Mouse (Mus musculus) cerebellum, adult 8-10 months (tissue): ENCODE measurements around the gene Ubn2.
A peak's percentile ranks its signal among the peaks of the same experiment; 100 is the strongest.
"Not testable (repeated sequence)": the region's sequence is repeated elsewhere in the genome, so short reads cannot be mapped to it uniquely, and the experiment has no call there.

Experiments used
- DNase-seq: peaks from one replicate; pipeline ENCODE4 v3.0.0; 2022

Gene Ubn2

GRCm38 (mm10) chr6:38433261-38434033 is at the start of gene Ubn2:
Gene Ubn2, plus strand, starts transcription at chr6:38433950.
- DNase-seq: peak; percentile 98

- peak; percentile 11 for DNase-seq
Measured at GRCm38 (mm10) chr6:38389671-38390070, 44.1 kb upstream of the Ubn2 start.

GRCm38 (mm10) chr6:38432457-38432856 is 1.3 kb upstream of the Ubn2 start:
- DNase-seq: not testable (repeated sequence)

GRCm38 (mm10) chr6:38434055-38435023 is 589 bp downstream of the Ubn2 start:
- peak; percentile 48 for DNase-seq

GRCm38 (mm10) chr6:38443842-38444241 is 10.1 kb downstream of the Ubn2 start:
- no peak for DNase-seq

- no peak for DNase-seq
Measured at GRCm38 (mm10) chr6:38448295-38448694, 14.5 kb downstream of the Ubn2 start.

GRCm38 (mm10) chr6:38453049-38453448 is 19.3 kb downstream of the Ubn2 start:
- no peak for DNase-seq

GRCm38 (mm10) chr6:38456425-38456824 is 22.7 kb downstream of the Ubn2 start:
- not testable (repeated sequence) for DNase-seq

GRCm38 (mm10) chr6:38458075-38458474 is 24.3 kb downstream of the Ubn2 start:
- no peak for DNase-seq

GRCm38 (mm10) chr6:38469591-38469990 is 35.8 kb downstream of the Ubn2 start:
- DNase-seq: no peak

- DNase-seq: no peak
Measured at GRCm38 (mm10) chr6:38481694-38482371, 48.1 kb downstream of the Ubn2 start.

- DNase-seq: peak; percentile 27
Measured at GRCm38 (mm10) chr6:38492550-38492949, 58.8 kb downstream of the Ubn2 start.

GRCm38 (mm10) chr6:38495641-38496040 is 61.9 kb downstream of the Ubn2 start:
- no peak for DNase-seq

- DNase-seq: no peak
Measured at GRCm38 (mm10) chr6:38512096-38512495, 78.3 kb downstream of the Ubn2 start.

GRCm38 (mm10) chr6:38512830-38513229 is 79.1 kb downstream of the Ubn2 start:
- no peak for DNase-seq

- DNase-seq: no peak
Measured at GRCm38 (mm10) chr6:38515201-38515600, 81.5 kb downstream of the Ubn2 start.

GRCm38 (mm10) chr6:38523851-38524250 is 90.1 kb downstream of the Ubn2 start:
- no peak for DNase-seq

GRCm38 (mm10) chr6:38531211-38531820 is 97.6 kb downstream of the Ubn2 start:
- no peak for DNase-seq

GRCm38 (mm10) chr6:38532500-38533420 is 99.0 kb downstream of the Ubn2 start:
- DNase-seq: no peak

GRCm38 (mm10) chr6:38533428-38534405 is 100.0 kb downstream of the Ubn2 start, which contains the start of gene Fmc1:
Gene Fmc1, plus strand, starts transcription at chr6:38533502.
- peak; percentile 97 for DNase-seq
